Mouse (Mus musculus) stomach, embryonic 14.5 days (tissue): ENCODE measurements around the gene Psmb7. TPM values are rescaled to one million over a fixed set of nuclear protein-coding genes. Genes with fewer than 3 reads are reported as not detected.

Experiments used
- ATAC-seq: fragments of 200-750 bp; cut with Nextera tagmentation; 2 replicates; pipeline ENCODE4 v1.8.0; 2017; ENCODE audit warnings: low read depth, moderate TSS enrichment; ENCODE audit not compliant: insufficient number of reproducible peaks, insufficient read depth, low FRiP score
- H3K27ac ChIP-seq: fragments of 300-500 bp; sonication (generic); 2 replicates; pipeline ENCODE4 v1.5.1; 2014; ENCODE audit warnings: mild to moderate bottlenecking, low read length, moderate library complexity, mixed read lengths
- H3K27me3 ChIP-seq: fragments of 300-500 bp; sonication (generic); 2 replicates; pipeline ENCODE4 v1.6.1; 2014; ENCODE audit warnings: low read length, control low read depth, mixed read lengths; ENCODE audit not compliant: control insufficient read depth, insufficient read depth
- H3K36me3 ChIP-seq: fragments of 300-500 bp; sonication (generic); 2 replicates; pipeline ENCODE4 v1.6.1; 2014; ENCODE audit warnings: mild to moderate bottlenecking, control low read depth, low read length, moderate library complexity, mixed read lengths; ENCODE audit not compliant: control insufficient read depth, insufficient read depth
- H3K4me1 ChIP-seq: fragments of 300-500 bp; sonication (generic); 2 replicates; pipeline ENCODE4 v1.6.1; 2014; ENCODE audit warnings: low read length, control low read depth, mixed read lengths; ENCODE audit not compliant: control insufficient read depth, insufficient read depth
- H3K4me2 ChIP-seq: fragments of 300-500 bp; sonication (generic); replicated peaks from 2 replicates; pipeline ENCODE4 v1.6.1; 2014; ENCODE audit warnings: low read depth, low read length, control low read depth
- H3K4me3 ChIP-seq: fragments of 300-500 bp; sonication (generic); 2 replicates; pipeline ENCODE4 v1.5.1; 2014; ENCODE audit warnings: low read depth, low read length, control low read depth
- H3K9ac ChIP-seq: fragments of 300-500 bp; sonication (generic); replicated peaks from 2 replicates; pipeline ENCODE4 v1.6.1; 2014; ENCODE audit warnings: low read depth, mild to moderate bottlenecking, control low read depth, low read length, moderate library complexity, mixed read lengths
- H3K9me3 ChIP-seq: fragments of 300-500 bp; sonication (generic); 2 replicates; pipeline ENCODE4 v1.6.1; 2016; ENCODE audit warnings: low read depth, low read length, control low read depth; ENCODE audit not compliant: control insufficient read depth
- WGBS: fragments of 180-500 bp; shearing (Covaris S2); extraction: QIAGEN DNeasy Blood & Tissue Kit; methylation state at CpG from one replicate; pipeline ENCODE4 v1.1.7; 2014; 5-methylcytosine and 5-hydroxymethylcytosine counted together
- polyA plus RNA-seq: library from polyadenylated mRNA; unstranded; fragments of >200 nt; fragmentation: Nextera tagmentation; extraction: Ambion mirVana; gene quantifications from 2 replicates; pipeline ENCODE4 v1.2.1, GENCODE M21; 2014

Psmb7 gene
- 232 and 242 TPM in 2 replicates for polyA plus RNA-seq

- Histone ChIP-seq H3K9me3 (no peaks in the 10 kb centered on the region), H3K9ac (peak within 1 kb of the TSS; percentile 87), H3K36me3 (peaks cover 22% of the 10 kb centered on the region), H3K4me2 (peak within 1 kb of the TSS; percentile 79), H3K27me3 (no peaks in the 10 kb centered on the region), H3K4me3 (peak within 1 kb of the TSS; percentile 93), H3K4me1 (peaks cover 7% of the 10 kb centered on the region; the same call in 1 of the 2 replicates), H3K27ac (no peak within 1 kb of the TSS)
- peak; percentile 87 for ATAC-seq
- 2% methylated on average over 52 of the region's 52 CpGs for WGBS
Measured at GRCm38 (mm10) chr2:38643625-38644427, at the start of gene Psmb7. Gene Psmb7 (minus strand): TSS chr2:38644087.

GRCm38 (mm10) chr2:38691542-38691941, 47.7 kb upstream of the Psmb7 start:
- 13% methylated on average over 8 of the region's 8 CpGs for WGBS
- H3K4me2 ChIP-seq = no peak overlapping the region
- no peaks in the 10 kb centered on the region for H3K36me3 ChIP-seq
- peaks cover 4% of the 10 kb centered on the region; the same call in 1 of the 2 replicates for H3K4me1 ChIP-seq
- H3K27ac ChIP-seq = no peak overlapping the region
- no peak overlapping the region for H3K4me3 ChIP-seq
- no peak overlapping the region for H3K9ac ChIP-seq
- H3K27me3 ChIP-seq = peaks cover 6% of the 10 kb centered on the region
- H3K9me3 ChIP-seq = no peaks in the 10 kb centered on the region
- ATAC-seq = no peak

- H3K27ac ChIP-seq = no peak overlapping the region
- no peaks in the 10 kb centered on the region for H3K36me3 ChIP-seq
- H3K9me3 ChIP-seq = no peaks in the 10 kb centered on the region
- no peak overlapping the region for H3K4me3 ChIP-seq
- no peak for ATAC-seq
- peaks cover 6% of the 10 kb centered on the region for H3K27me3 ChIP-seq
- WGBS = 59% methylated on average over 1 of the region's 1 CpGs
- H3K9ac ChIP-seq = no peak overlapping the region
- peaks cover 4% of the 10 kb centered on the region; the same call in 1 of the 2 replicates for H3K4me1 ChIP-seq
- no peak overlapping the region for H3K4me2 ChIP-seq
Measured at GRCm38 (mm10) chr2:38689881-38690280, 46.0 kb upstream of the Psmb7 start.

- H3K27ac ChIP-seq = no peak overlapping the region
- H3K36me3 ChIP-seq = no peaks in the 10 kb centered on the region
- H3K9me3 ChIP-seq = no peaks in the 10 kb centered on the region
- H3K9ac ChIP-seq = no peak overlapping the region; the same call in 1 of the 2 replicates
- H3K27me3 ChIP-seq = peaks cover 6% of the 10 kb centered on the region
- peak overlapping the region; percentile 21 for H3K4me3 ChIP-seq
- peak overlapping the region; percentile 50 for H3K4me2 ChIP-seq
- H3K4me1 ChIP-seq = peaks cover 4% of the 10 kb centered on the region; the same call in 1 of the 2 replicates
- ATAC-seq = peak; percentile 51; the same call in 1 of the 2 replicates
- 4% methylated on average over 29 of the region's 29 CpGs for WGBS
Measured at GRCm38 (mm10) chr2:38688791-38689520, 45.1 kb upstream of the Psmb7 start.

GRCm38 (mm10) chr2:38685746-38686145, 41.9 kb upstream of the Psmb7 start:
- no peak overlapping the region for H3K4me2 ChIP-seq
- H3K9me3 ChIP-seq = no peaks in the 10 kb centered on the region
- no peak for ATAC-seq
- WGBS = 63% methylated on average over 3 of the region's 3 CpGs
- no peak overlapping the region for H3K4me3 ChIP-seq
- no peak overlapping the region for H3K9ac ChIP-seq
- H3K27ac ChIP-seq = no peak overlapping the region
- H3K4me1 ChIP-seq = peaks cover 4% of the 10 kb centered on the region; the same call in 1 of the 2 replicates
- peaks cover 5% of the 10 kb centered on the region for H3K27me3 ChIP-seq
- H3K36me3 ChIP-seq = no peaks in the 10 kb centered on the region

- H3K4me2 ChIP-seq = no peak overlapping the region
- no peak overlapping the region for H3K4me3 ChIP-seq
- H3K9me3 ChIP-seq = no peaks in the 10 kb centered on the region
- H3K4me1 ChIP-seq = no peaks in the 10 kb centered on the region
- no peak overlapping the region for H3K9ac ChIP-seq
- no peaks in the 10 kb centered on the region for H3K27me3 ChIP-seq
- ATAC-seq = no peak
- no peak overlapping the region for H3K27ac ChIP-seq
- WGBS = 70% methylated on average over 5 of the region's 5 CpGs
- no peaks in the 10 kb centered on the region for H3K36me3 ChIP-seq
Measured at GRCm38 (mm10) chr2:38683083-38683482, 39.2 kb upstream of the Psmb7 start.

- H3K36me3 ChIP-seq = no peaks in the 10 kb centered on the region
- H3K9ac ChIP-seq = no peak overlapping the region
- no peak for ATAC-seq
- no peaks in the 10 kb centered on the region for H3K4me1 ChIP-seq
- H3K4me3 ChIP-seq = no peak overlapping the region
- no peak overlapping the region for H3K4me2 ChIP-seq
- H3K27ac ChIP-seq = no peak overlapping the region
- no peaks in the 10 kb centered on the region for H3K9me3 ChIP-seq
- no peaks in the 10 kb centered on the region for H3K27me3 ChIP-seq
- WGBS = 93% methylated on average over 5 of the region's 5 CpGs
Measured at GRCm38 (mm10) chr2:38682209-38682608, 38.3 kb upstream of the Psmb7 start.

- no peak overlapping the region for H3K27ac ChIP-seq
- H3K36me3 ChIP-seq = no peaks in the 10 kb centered on the region
- no peaks in the 10 kb centered on the region for H3K9me3 ChIP-seq
- H3K4me3 ChIP-seq = no peak overlapping the region
- H3K4me1 ChIP-seq = no peaks in the 10 kb centered on the region
- no peak for ATAC-seq
- no peaks in the 10 kb centered on the region for H3K27me3 ChIP-seq
- no peak overlapping the region for H3K9ac ChIP-seq
- no peak overlapping the region for H3K4me2 ChIP-seq
Measured at GRCm38 (mm10) chr2:38678947-38679346, 35.1 kb upstream of the Psmb7 start.
